Mouse (Mus musculus): Measurements from ENCODE around the gene Gm20521. TPM values are rescaled to one million over a fixed set of nuclear protein-coding genes. Genes with fewer than 3 reads are reported as not detected.

The Gm20521 gene
- not detected in 2 replicates for polyA plus RNA-seq (2021; fragmentation: Nextera tagmentation)
- long read RNA-seq, experiment 1, partial matches to known transcripts: 0 of 23 reads
- long read RNA-seq, experiment 1, other reads (novel, unspliced or antisense): 23 of 23 reads
- long read RNA-seq, experiment 2: 0 reads

GRCm38 (mm10) chr14:54883154-54884021 lies at the start of gene Gm20521, which contains the start of gene Bcl2l2:
Gene Gm20521, plus strand, starts transcription at chr14:54883441.
Gene Bcl2l2, plus strand, starts transcription at chr14:54883377.

GRCm38 (mm10) chr14:54870861-54871260 lies 12.4 kb upstream of the Gm20521 start, which contains the start of gene Homez:
Gene Homez, minus strand, starts transcription at chr14:54870961.

GRCm38 (mm10) chr14:54877048-54877715 lies 6.1 kb upstream of the Gm20521 start, which contains the start of gene Ppp1r3e:
Gene Ppp1r3e, minus strand, starts transcription at chr14:54877550.

GRCm38 (mm10) chr14:54892200-54892599 lies 9.0 kb downstream of the Gm20521 start, which contains the start of gene Pabpn1:
Gene Pabpn1, plus strand, starts transcription at chr14:54892500.

GRCm38 (mm10) chr14:54912886-54913285 lies 29.6 kb downstream of the Gm20521 start, which contains the start of gene Slc22a17:
Gene Slc22a17, minus strand, starts transcription at chr14:54913132.

GRCm38 (mm10) chr14:54925349-54926342 lies 42.4 kb downstream of the Gm20521 start, which contains the start of gene Efs:
Gene Efs, minus strand, starts transcription at chr14:54926126.

GRCm38 (mm10) chr14:54932645-54933150 lies 49.5 kb downstream of the Gm20521 start, which contains the start of gene Il25:
Gene Il25, plus strand, starts transcription at chr14:54932695.

GRCm38 (mm10) chr14:54935904-54936830 lies 52.9 kb downstream of the Gm20521 start, which contains the start of gene Cmtm5:
Gene Cmtm5, plus strand, starts transcription at chr14:54936261.

Other genes starting within 250 kb of the Gm20521 start
- gene Gm17606, start 242.5 kb upstream of the Gm20521 start, polyA plus RNA-seq (2021; fragmentation: Nextera tagmentation): not detected in 2 replicates
- 0.85 and 1.1 TPM in 2 replicates for gene Cdh24, start 242.1 kb upstream of the Gm20521 start, polyA plus RNA-seq (2021; fragmentation: Nextera tagmentation)
- 45.3 and 57.3 TPM in 2 replicates for gene 1700123O20Rik, start 197.2 kb upstream of the Gm20521 start, polyA plus RNA-seq (2021; fragmentation: Nextera tagmentation)
- gene Acin1, start 196.5 kb upstream of the Gm20521 start, polyA plus RNA-seq (2021; fragmentation: Nextera tagmentation): 33.5 and 35.4 TPM in 2 replicates
- 0.05 TPM in 1 of 2 replicates, not detected in the other for gene Gm29776, start 184.6 kb upstream of the Gm20521 start, polyA plus RNA-seq (2021; fragmentation: Nextera tagmentation)
- gene Cebpe, start 171.3 kb upstream of the Gm20521 start, polyA plus RNA-seq (2021; fragmentation: Nextera tagmentation): not detected in 2 replicates
- 24.6 and 27.1 TPM in 2 replicates for gene Slc7a8, start 101.5 kb upstream of the Gm20521 start, polyA plus RNA-seq (2021; fragmentation: Nextera tagmentation)
- gene Rnf212b, start 69.3 kb upstream of the Gm20521 start, polyA plus RNA-seq (2021; fragmentation: Nextera tagmentation): not detected in 2 replicates
- gene Homez, start 12.5 kb upstream of the Gm20521 start, polyA plus RNA-seq (2021; fragmentation: Nextera tagmentation): 7.2 and 7.3 TPM in 2 replicates
- gene Ppp1r3e, start 5.9 kb upstream of the Gm20521 start, polyA plus RNA-seq (2021; fragmentation: Nextera tagmentation): 5.0 and 6.8 TPM in 2 replicates
- gene Bcl2l2, start 64 bp upstream of the Gm20521 start, polyA plus RNA-seq (2021; fragmentation: Nextera tagmentation): 5.8 TPM in 2 replicates
- gene Pabpn1, start 9.1 kb downstream of the Gm20521 start, polyA plus RNA-seq (2021; fragmentation: Nextera tagmentation): 15.8 and 16.7 TPM in 2 replicates
- gene Slc22a17, start 29.7 kb downstream of the Gm20521 start, polyA plus RNA-seq (2021; fragmentation: Nextera tagmentation): 142 and 162 TPM in 2 replicates
- gene Efs, start 42.7 kb downstream of the Gm20521 start, polyA plus RNA-seq (2021; fragmentation: Nextera tagmentation): 2.9 and 3.2 TPM in 2 replicates
- gene Il25, start 49.3 kb downstream of the Gm20521 start, polyA plus RNA-seq (2021; fragmentation: Nextera tagmentation): 0.35 and 0.73 TPM in 2 replicates
- gene Cmtm5, start 52.8 kb downstream of the Gm20521 start, polyA plus RNA-seq (2021; fragmentation: Nextera tagmentation): 137 and 147 TPM in 2 replicates
- 1.9 and 4.0 TPM in 2 replicates for gene Myh6, start 83.5 kb downstream of the Gm20521 start, polyA plus RNA-seq (2021; fragmentation: Nextera tagmentation)
- gene Gm17428, start 93.5 kb downstream of the Gm20521 start, polyA plus RNA-seq (2021; fragmentation: Nextera tagmentation): not detected in 2 replicates
- gene Myh7, start 111.2 kb downstream of the Gm20521 start, polyA plus RNA-seq (2021; fragmentation: Nextera tagmentation): 26.7 and 28.7 TPM in 2 replicates
- gene Ngdn, start 132.0 kb downstream of the Gm20521 start, polyA plus RNA-seq (2021; fragmentation: Nextera tagmentation): 68.5 and 69.0 TPM in 2 replicates
- 4.2 and 4.6 TPM in 2 replicates for gene Zfhx2, start 208.9 kb downstream of the Gm20521 start, polyA plus RNA-seq (2021; fragmentation: Nextera tagmentation)
- gene Thtpa, start 211.3 kb downstream of the Gm20521 start, polyA plus RNA-seq (2021; fragmentation: Nextera tagmentation): 14.7 and 14.9 TPM in 2 replicates
- gene Ap1g2, start 223.2 kb downstream of the Gm20521 start, polyA plus RNA-seq (2021; fragmentation: Nextera tagmentation): 0.68 and 0.72 TPM in 2 replicates
- 35.2 and 35.4 TPM in 2 replicates for gene Jph4, start 233.5 kb downstream of the Gm20521 start, polyA plus RNA-seq (2021; fragmentation: Nextera tagmentation)

All from layer of hippocampus, adult 6 months (tissue).